In the genomic region with DNA sequence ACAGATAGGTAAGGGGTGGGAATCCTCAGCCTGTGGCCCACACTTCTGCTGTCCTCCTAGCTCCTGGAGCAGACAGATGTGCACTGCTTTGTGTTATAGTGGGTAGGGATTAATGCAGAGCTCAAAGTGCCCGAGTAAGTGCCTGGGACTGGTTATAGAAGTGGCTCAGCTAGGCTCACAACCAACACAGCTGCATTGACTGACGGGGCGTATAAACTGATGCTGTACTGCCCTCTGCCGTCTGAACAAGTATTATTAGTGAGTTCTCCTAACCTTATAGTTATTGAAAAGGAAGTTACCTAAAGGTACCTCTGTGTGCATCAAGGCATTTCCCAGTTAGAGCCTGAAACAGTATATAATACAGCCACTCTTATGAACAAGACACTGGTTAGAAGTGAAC, we compare ENCODE assay signal across 8 mouse cellular contexts.
A peak's percentile ranks its signal among the peaks of the same experiment; 100 is the strongest.
DNase-seq lines count a peak whose midpoint lies in the region; ATAC-seq and TF ChIP-seq lines count a peak whose summit lies in the region.

No protein-coding gene starts in this region.

- no peak overlapping the region for H3K27ac ChIP-seq in bone marrow, adult 2 months (ENCODE audit: control insufficient read depth, insufficient read depth, low read depth, low read length, poor library complexity)
- H3K27ac ChIP-seq in forebrain, embryonic 11.5 days (ENCODE audit: low read depth, low read length), result no peak overlapping the region

- no peak overlapping the region for H3K9ac ChIP-seq in forebrain, embryonic 11.5 days (ENCODE audit: low read length)

- no peak overlapping the region for H3K4me2 ChIP-seq in forebrain, embryonic 11.5 days (ENCODE audit: low read depth, low read length, severe bottlenecking)

- peak; percentile 73 for DNase-seq in MN1 (ENCODE audit: low spot score)
- DNase-seq in forebrain, embryonic 11.5 days (ENCODE audit: low spot score), result peak; percentile 74
- peak; percentile 60 for DNase-seq in hindlimb bud, embryonic 11.5 days (ENCODE audit: extremely low spot score, low read depth, low spot score)
- peak; percentile 40 to 57 for DNase-seq in left cerebral cortex, adult 18-20 months (ENCODE audit: low spot score in 2 of 2)
- peak; percentile 29 for DNase-seq in right cerebral cortex, adult 18-20 months
- peak; percentile 44 for DNase-seq in yolk sac, embryonic 10.5 days (ENCODE audit: low spot score)

- no peaks in the 10 kb centered on the region for H3K27me3 ChIP-seq in forebrain, embryonic 11.5 days (ENCODE audit: control insufficient read depth, insufficient read depth, low read length)
- H3K27me3 ChIP-seq in megakaryocyte, embryonic 14.5 days (replicated peaks), result peaks cover 19% of the 10 kb centered on the region

- H3K4me1 ChIP-seq in bone marrow, adult 2 months (ENCODE audit: control insufficient read depth, insufficient read depth, low read length), result peaks cover 1% of the 10 kb centered on the region; the same call in 1 of the 2 replicates
- H3K4me1 ChIP-seq in forebrain, embryonic 11.5 days (replicated peaks; ENCODE audit: control insufficient read depth, insufficient read depth, low read length), result no peaks in the 10 kb centered on the region
- peaks cover 13% of the 10 kb centered on the region for H3K4me1 ChIP-seq in megakaryocyte, embryonic 14.5 days

- H3K36me3 ChIP-seq in forebrain, embryonic 11.5 days (ENCODE audit: control insufficient read depth, insufficient read depth, low read length), result no peaks in the 10 kb centered on the region
- H3K36me3 ChIP-seq in megakaryocyte, embryonic 14.5 days (replicated peaks; ENCODE audit: low read length), result no peaks in the 10 kb centered on the region

- TF ChIP-seq CTCF in bone marrow, adult 2 months (IDR thresholded peaks at IDR 0.05; ENCODE audit: control insufficient read depth, insufficient read depth, low read length), result peak; percentile 60

- H3K9me3 ChIP-seq in forebrain, embryonic 11.5 days (ENCODE audit: control insufficient read depth, low read length), result no peaks in the 10 kb centered on the region
- H3K9me3 ChIP-seq in megakaryocyte, embryonic 14.5 days, result no peaks in the 10 kb centered on the region; the same call in 1 of the 2 replicates

- H3K4me3 ChIP-seq in bone marrow, adult 2 months (replicated peaks; ENCODE audit: control insufficient read depth, low read depth, low read length), result no peak overlapping the region
- no peak overlapping the region for H3K4me3 ChIP-seq in forebrain, embryonic 11.5 days (ENCODE audit: low read depth, low read length)
- peak overlapping the region; percentile 80 for H3K4me3 ChIP-seq in megakaryocyte, embryonic 14.5 days (replicated peaks)

- peak; percentile 63; the same call in 1 of the 2 replicates for ATAC-seq in forebrain, embryonic 11.5 days (replicated peaks; ENCODE audit: low FRiP score)

- WGBS in bone marrow, adult 2 months, result 4% methylated on average over 4 of the region's 4 CpGs
- 9% methylated on average over 4 of the region's 4 CpGs for WGBS in forebrain, embryonic 11.5 days

- TF ChIP-seq POLR2A in bone marrow, adult 2 months (IDR thresholded peaks at IDR 0.05; ENCODE audit: borderline replicate concordance, control insufficient read depth, low read depth, low read length), result no peak
